Mouse (Mus musculus): ENCODE data around the gene Gm28308. TPM values are rescaled to one million over a fixed set of nuclear protein-coding genes. Genes with fewer than 3 reads are reported as not detected.

Gm28308 gene
- polyA plus RNA-seq, 1 experiment, result not detected

- no peak for TF ChIP-seq CTCF (IDR thresholded peaks at IDR 0.05; ENCODE audit: extremely low read depth, insufficient read depth, low read length)
- TF ChIP-seq POLR2A (IDR thresholded peaks at IDR 0.05; ENCODE audit: extremely low read depth, insufficient read depth, low read length), result no peak
- Histone ChIP-seq H3K4me1 (ENCODE audit: control insufficient read depth, insufficient read depth, low read length) (no peaks in the 10 kb centered on the region), H3K4me3 (ENCODE audit: insufficient read depth, low read length) (no peak overlapping the region), H3K27ac (ENCODE audit: insufficient read depth, low read length) (no peak overlapping the region)
These were observed 51.6 kb downstream of the Gm28308 start for GRCm38 (mm10) chr6:52161336-52162092.

- H3K4me3 ChIP-seq (ENCODE audit: insufficient read depth, low read length), result no peak overlapping the region
- H3K27ac ChIP-seq (ENCODE audit: insufficient read depth, low read length), result no peak overlapping the region
These were observed 52.4 kb downstream of the Gm28308 start for GRCm38 (mm10) chr6:52160511-52161335.

GRCm38 (mm10) chr6:52159979-52160378 lies 53.2 kb downstream of the Gm28308 start:
- TF ChIP-seq POLR2A (IDR thresholded peaks at IDR 0.05; ENCODE audit: extremely low read depth, insufficient read depth, low read length) (no peak), CTCF (IDR thresholded peaks at IDR 0.05; ENCODE audit: extremely low read depth, insufficient read depth, low read length) (no peak)
- Histone ChIP-seq H3K4me1 (ENCODE audit: control insufficient read depth, insufficient read depth, low read length) (no peaks in the 10 kb centered on the region), H3K4me3 (ENCODE audit: insufficient read depth, low read length) (no peak overlapping the region), H3K27ac (ENCODE audit: insufficient read depth, low read length) (no peak overlapping the region)

More at GRCm38 (mm10) chr6:52160511-52161335, 52.4 kb downstream of the Gm28308 start:
- TF ChIP-seq CTCF (IDR thresholded peaks at IDR 0.05; ENCODE audit: extremely low read depth, insufficient read depth, low read length) (no peak), POLR2A (IDR thresholded peaks at IDR 0.05; ENCODE audit: extremely low read depth, insufficient read depth, low read length) (no peak)
- H3K4me1 ChIP-seq (ENCODE audit: control insufficient read depth, insufficient read depth, low read length), result no peaks in the 10 kb centered on the region

GRCm38 (mm10) chr6:52159164-52159761 lies 53.9 kb downstream of the Gm28308 start:
- Histone ChIP-seq H3K4me3 (ENCODE audit: insufficient read depth, low read length) (no peak overlapping the region), H3K4me1 (ENCODE audit: control insufficient read depth, insufficient read depth, low read length) (no peaks in the 10 kb centered on the region), H3K27ac (ENCODE audit: insufficient read depth, low read length) (no peak overlapping the region)
- TF ChIP-seq POLR2A (IDR thresholded peaks at IDR 0.05; ENCODE audit: extremely low read depth, insufficient read depth, low read length) (no peak), CTCF (IDR thresholded peaks at IDR 0.05; ENCODE audit: extremely low read depth, insufficient read depth, low read length) (no peak)

GRCm38 (mm10) chr6:52158276-52159051 lies 54.7 kb downstream of the Gm28308 start, which contains the start of gene Hoxa1:
Gene Hoxa1, minus strand, starts transcription at chr6:52158317.
- no peaks in the 10 kb centered on the region for H3K4me1 ChIP-seq (ENCODE audit: control insufficient read depth, insufficient read depth, low read length)
- no peak within 1 kb of the TSS for H3K4me3 ChIP-seq (ENCODE audit: insufficient read depth, low read length)
- TF ChIP-seq CTCF (IDR thresholded peaks at IDR 0.05; ENCODE audit: extremely low read depth, insufficient read depth, low read length) (no peak), POLR2A (IDR thresholded peaks at IDR 0.05; ENCODE audit: extremely low read depth, insufficient read depth, low read length) (no peak)
- H3K27ac ChIP-seq (ENCODE audit: insufficient read depth, low read length), result no peak within 1 kb of the TSS

GRCm38 (mm10) chr6:52157466-52158275 lies 55.5 kb downstream of the Gm28308 start:
- Histone ChIP-seq H3K4me3 (ENCODE audit: insufficient read depth, low read length) (no peak overlapping the region), H3K4me1 (ENCODE audit: control insufficient read depth, insufficient read depth, low read length) (no peaks in the 10 kb centered on the region), H3K27ac (ENCODE audit: insufficient read depth, low read length) (no peak overlapping the region)
- TF ChIP-seq POLR2A (IDR thresholded peaks at IDR 0.05; ENCODE audit: extremely low read depth, insufficient read depth, low read length), result no peak
- TF ChIP-seq CTCF (IDR thresholded peaks at IDR 0.05; ENCODE audit: extremely low read depth, insufficient read depth, low read length), result no peak

- Histone ChIP-seq H3K4me3 (ENCODE audit: insufficient read depth, low read length) (no peak overlapping the region), H3K27ac (ENCODE audit: insufficient read depth, low read length) (no peak overlapping the region), H3K4me1 (ENCODE audit: control insufficient read depth, insufficient read depth, low read length) (no peaks in the 10 kb centered on the region)
- no peak for TF ChIP-seq POLR2A (IDR thresholded peaks at IDR 0.05; ENCODE audit: extremely low read depth, insufficient read depth, low read length)
- TF ChIP-seq CTCF (IDR thresholded peaks at IDR 0.05; ENCODE audit: extremely low read depth, insufficient read depth, low read length), result no peak
These were observed 56.5 kb downstream of the Gm28308 start for GRCm38 (mm10) chr6:52156551-52157200.

GRCm38 (mm10) chr6:52155471-52155870 lies 57.7 kb downstream of the Gm28308 start:
- no peaks in the 10 kb centered on the region for H3K4me1 ChIP-seq (ENCODE audit: control insufficient read depth, insufficient read depth, low read length)
- H3K27ac ChIP-seq (ENCODE audit: insufficient read depth, low read length), result no peak overlapping the region
- H3K4me3 ChIP-seq (ENCODE audit: insufficient read depth, low read length), result no peak overlapping the region
- TF ChIP-seq POLR2A (IDR thresholded peaks at IDR 0.05; ENCODE audit: extremely low read depth, insufficient read depth, low read length) (no peak), CTCF (IDR thresholded peaks at IDR 0.05; ENCODE audit: extremely low read depth, insufficient read depth, low read length) (no peak)
